Mouse (Mus musculus) heart, embryonic 15.5 days (tissue): ENCODE data around the gene Rassf1. TPM values are rescaled to one million over a fixed set of nuclear protein-coding genes. Genes with fewer than 3 reads are reported as not detected.

Experiments used
- ATAC-seq: fragments of 200-750 bp; cut with Nextera tagmentation; replicated peaks from 2 replicates; pipeline ENCODE4 v1.8.0; 2017; ENCODE audit warnings: low read depth, moderate TSS enrichment; ENCODE audit not compliant: insufficient number of reproducible peaks, insufficient read depth, low FRiP score
- H3K27ac ChIP-seq: fragments of 300-500 bp; sonication (generic); 2 replicates; pipeline ENCODE4 v1.5.1; 2015; ENCODE audit warnings: mild to moderate bottlenecking, inconsistent platforms
- H3K27me3 ChIP-seq: fragments of 300-500 bp; sonication (generic); 2 replicates; pipeline ENCODE4 v1.6.1; 2015; ENCODE audit warnings: inconsistent platforms
- H3K36me3 ChIP-seq: fragments of 300-500 bp; sonication (generic); 2 replicates; pipeline ENCODE4 v1.6.1; 2015; ENCODE audit warnings: mild to moderate bottlenecking, inconsistent platforms
- H3K4me1 ChIP-seq: fragments of 300-500 bp; sonication (generic); replicated peaks from 2 replicates; pipeline ENCODE4 v1.6.1; 2015; ENCODE audit warnings: inconsistent platforms
- H3K4me2 ChIP-seq: fragments of 300-500 bp; sonication (generic); 2 replicates; pipeline ENCODE4 v1.6.1; 2015; ENCODE audit warnings: inconsistent platforms, mild to moderate bottlenecking, moderate library complexity
- H3K4me3 ChIP-seq: fragments of 300-500 bp; sonication (generic); 2 replicates; pipeline ENCODE4 v1.5.1; 2015; ENCODE audit warnings: mild to moderate bottlenecking, inconsistent platforms
- H3K9ac ChIP-seq: fragments of 300-500 bp; sonication (generic); 2 replicates; pipeline ENCODE4 v1.6.1; 2015; ENCODE audit warnings: mild to moderate bottlenecking, inconsistent platforms
- H3K9me3 ChIP-seq: fragments of 300-500 bp; sonication (generic); replicated peaks from 2 replicates; pipeline ENCODE4 v1.6.1; 2016; ENCODE audit warnings: inconsistent platforms
- WGBS: fragments of 180-500 bp; shearing (Covaris S2); methylation state at CpG from one replicate; pipeline ENCODE4 v1.1.7; 2015; ENCODE audit warnings: mixed read lengths; 5-methylcytosine and 5-hydroxymethylcytosine counted together
- polyA plus RNA-seq: library from polyadenylated mRNA; unstranded; fragments of >200 nt; fragmentation: Nextera tagmentation; extraction: Ambion mirVana; gene quantifications from 2 replicates; pipeline ENCODE4 v1.2.1, GENCODE M21; 2015

Rassf1 gene
- polyA plus RNA-seq, 1 experiment from 2014 or later = 45.3 TPM

- Histone ChIP-seq H3K27me3 (peaks cover 15% of the 10 kb centered on the region), H3K9ac (no peak overlapping the region), H3K4me2 (no peak overlapping the region), H3K4me1 (peaks cover 49% of the 10 kb centered on the region), H3K4me3 (no peak overlapping the region), H3K27ac (no peak overlapping the region), H3K36me3 (peaks cover 6% of the 10 kb centered on the region; the same call in 1 of the 2 replicates), H3K9me3 (no peaks in the 10 kb centered on the region)
- 81% methylated on average over 5 of the region's 5 CpGs for WGBS
- ATAC-seq = no peak
These were observed 47.0 kb downstream of the Rassf1 start for GRCm38 (mm10) chr9:107598385-107598784.

GRCm38 (mm10) chr9:107599433-107599832 is 48.1 kb downstream of the Rassf1 start:
- Histone ChIP-seq H3K9me3 (no peaks in the 10 kb centered on the region), H3K4me2 (no peak overlapping the region), H3K27me3 (peaks cover 15% of the 10 kb centered on the region), H3K27ac (no peak overlapping the region), H3K4me1 (peaks cover 42% of the 10 kb centered on the region), H3K36me3 (no peaks in the 10 kb centered on the region), H3K4me3 (no peak overlapping the region), H3K9ac (no peak overlapping the region)
- no peak for ATAC-seq
- WGBS = 86% methylated on average over 9 of the region's 9 CpGs

GRCm38 (mm10) chr9:107599842-107600241 is 48.5 kb downstream of the Rassf1 start:
- 58% methylated on average over 14 of the region's 14 CpGs for WGBS
- Histone ChIP-seq H3K4me3 (no peak overlapping the region), H3K27me3 (peaks cover 15% of the 10 kb centered on the region), H3K4me1 (peaks cover 42% of the 10 kb centered on the region), H3K4me2 (no peak overlapping the region), H3K36me3 (no peaks in the 10 kb centered on the region), H3K27ac (no peak overlapping the region), H3K9me3 (no peaks in the 10 kb centered on the region), H3K9ac (no peak overlapping the region)
- no peak for ATAC-seq

- H3K4me2 ChIP-seq = no peak overlapping the region
- no peak for ATAC-seq
- WGBS = 77% methylated on average over 12 of the region's 12 CpGs
- H3K4me1 ChIP-seq = peaks cover 46% of the 10 kb centered on the region
- no peaks in the 10 kb centered on the region for H3K9me3 ChIP-seq
- no peaks in the 10 kb centered on the region for H3K36me3 ChIP-seq
- H3K4me3 ChIP-seq = no peak overlapping the region
- peaks cover 15% of the 10 kb centered on the region for H3K27me3 ChIP-seq
- no peak overlapping the region for H3K9ac ChIP-seq
- H3K27ac ChIP-seq = no peak overlapping the region
These were observed 49.4 kb downstream of the Rassf1 start for GRCm38 (mm10) chr9:107600745-107601144.

- H3K4me1 ChIP-seq = peaks cover 41% of the 10 kb centered on the region
- no peak overlapping the region for H3K4me2 ChIP-seq
- H3K27me3 ChIP-seq = peaks cover 15% of the 10 kb centered on the region
- no peaks in the 10 kb centered on the region for H3K9me3 ChIP-seq
- 79% methylated on average over 11 of the region's 11 CpGs for WGBS
- no peak overlapping the region for H3K27ac ChIP-seq
- no peak overlapping the region for H3K9ac ChIP-seq
- H3K36me3 ChIP-seq = no peaks in the 10 kb centered on the region
- H3K4me3 ChIP-seq = no peak overlapping the region
- no peak for ATAC-seq
These were observed 49.9 kb downstream of the Rassf1 start for GRCm38 (mm10) chr9:107601275-107601674.

- H3K9me3 ChIP-seq = no peaks in the 10 kb centered on the region
- no peak overlapping the region for H3K4me3 ChIP-seq
- H3K27ac ChIP-seq = peak overlapping the region; percentile 45
- no peaks in the 10 kb centered on the region for H3K36me3 ChIP-seq
- peaks cover 15% of the 10 kb centered on the region for H3K27me3 ChIP-seq
- peak overlapping the region; percentile 35; the same call in 1 of the 2 replicates for H3K9ac ChIP-seq
- H3K4me1 ChIP-seq = peaks cover 43% of the 10 kb centered on the region
- H3K4me2 ChIP-seq = no peak overlapping the region
- no peak for ATAC-seq
- 6% methylated on average over 10 of the region's 10 CpGs for WGBS
These were observed 50.8 kb downstream of the Rassf1 start for GRCm38 (mm10) chr9:107602068-107602648.

- no peak for ATAC-seq
- Histone ChIP-seq H3K4me3 (no peak overlapping the region), H3K9me3 (no peaks in the 10 kb centered on the region), H3K4me2 (no peak overlapping the region), H3K36me3 (no peaks in the 10 kb centered on the region), H3K9ac (no peak overlapping the region), H3K27me3 (peaks cover 15% of the 10 kb centered on the region), H3K4me1 (peaks cover 43% of the 10 kb centered on the region), H3K27ac (no peak overlapping the region)
- WGBS = 78% methylated on average over 6 of the region's 6 CpGs
These were observed 51.9 kb downstream of the Rassf1 start for GRCm38 (mm10) chr9:107603251-107603650.

- ATAC-seq = no peak
- H3K9ac ChIP-seq = peak overlapping the region; percentile 51
- H3K4me1 ChIP-seq = peaks cover 61% of the 10 kb centered on the region
- peak overlapping the region; percentile 45; the same call in 1 of the 2 replicates for H3K4me2 ChIP-seq
- peaks cover 8% of the 10 kb centered on the region for H3K27me3 ChIP-seq
- H3K36me3 ChIP-seq = no peaks in the 10 kb centered on the region
- WGBS = 51% methylated on average over 23 of the region's 23 CpGs
- H3K27ac ChIP-seq = peak overlapping the region; percentile 24
- H3K9me3 ChIP-seq = no peaks in the 10 kb centered on the region
- peak overlapping the region; percentile 15; the same call in 1 of the 2 replicates for H3K4me3 ChIP-seq
These were observed 53.8 kb downstream of the Rassf1 start for GRCm38 (mm10) chr9:107605041-107605661.

- Histone ChIP-seq H3K27ac (peak overlapping the region; percentile 78), H3K4me2 (peak overlapping the region; percentile 58), H3K9me3 (no peaks in the 10 kb centered on the region), H3K27me3 (no peaks in the 10 kb centered on the region; the same call in 1 of the 2 replicates), H3K36me3 (no peaks in the 10 kb centered on the region), H3K4me1 (peaks cover 70% of the 10 kb centered on the region), H3K4me3 (peak overlapping the region; percentile 40), H3K9ac (peak overlapping the region; percentile 51)
- no peak for ATAC-seq
- 21% methylated on average over 9 of the region's 9 CpGs for WGBS
These were observed 55.2 kb downstream of the Rassf1 start for GRCm38 (mm10) chr9:107606591-107606990.

- Histone ChIP-seq H3K36me3 (no peaks in the 10 kb centered on the region), H3K9me3 (no peaks in the 10 kb centered on the region), H3K9ac (peak overlapping the region; percentile 51), H3K4me3 (peak overlapping the region; percentile 40), H3K27me3 (no peaks in the 10 kb centered on the region; the same call in 1 of the 2 replicates), H3K27ac (peak overlapping the region; percentile 78), H3K4me1 (peaks cover 72% of the 10 kb centered on the region), H3K4me2 (peak overlapping the region; percentile 58)
- WGBS = 73% methylated on average over 2 of the region's 2 CpGs
- no peak for ATAC-seq
These were observed 55.7 kb downstream of the Rassf1 start for GRCm38 (mm10) chr9:107607036-107607435.

- no peak for ATAC-seq
- H3K9me3 ChIP-seq = no peaks in the 10 kb centered on the region
- 33% methylated on average over 9 of the region's 9 CpGs for whole genome bisulfite sequencing
- peak overlapping the region; percentile 78 for H3K27ac ChIP-seq
- H3K4me2 ChIP-seq = peak overlapping the region; percentile 58
- no peaks in the 10 kb centered on the region for H3K36me3 ChIP-seq
- H3K9ac ChIP-seq = peak overlapping the region; percentile 51
- peaks cover 70% of the 10 kb centered on the region for H3K4me1 ChIP-seq
- H3K27me3 ChIP-seq = no peaks in the 10 kb centered on the region; the same call in 1 of the 2 replicates
- H3K4me3 ChIP-seq = no peak overlapping the region
These were observed 56.4 kb downstream of the Rassf1 start for GRCm38 (mm10) chr9:107607653-107608245.
